Mouse (Mus musculus): ENCODE results near the gene Gjd3. TPM values are rescaled to one million over a fixed set of nuclear protein-coding genes. Genes with fewer than 3 reads are reported as not detected.

The Gjd3 gene
- polyA plus RNA-seq, 1 experiment from 2014 or later: 4.4 TPM

DNA sequence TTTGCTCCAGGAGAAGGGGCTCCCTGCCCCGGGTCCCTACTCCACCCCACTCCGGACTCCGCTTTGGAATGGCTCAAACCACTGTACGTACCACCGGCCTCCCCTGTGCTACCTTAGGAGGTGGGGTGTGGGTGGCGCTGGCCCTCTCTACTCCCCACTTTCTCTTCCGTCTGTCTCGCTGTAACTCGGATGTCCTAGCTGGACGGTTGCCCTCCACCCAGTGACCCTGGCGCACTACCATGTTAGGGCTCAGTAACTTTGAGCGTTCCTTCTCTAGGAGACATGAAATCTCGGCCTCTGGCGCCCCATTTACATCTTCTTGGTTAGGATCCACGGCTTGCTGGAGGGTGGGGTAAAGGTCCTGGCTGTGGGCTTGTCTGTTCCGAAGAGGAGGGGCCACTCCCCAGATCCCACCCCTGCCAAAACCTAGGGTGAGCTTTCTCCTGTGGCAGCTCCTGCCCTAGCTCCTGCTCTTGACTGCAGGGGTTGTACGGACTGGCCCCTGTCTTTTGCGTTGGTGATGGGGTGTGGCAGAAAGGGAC lies 21.7 kb downstream of the Gjd3 start:
- no peak for ATAC-seq (replicated peaks; ENCODE audit: insufficient number of reproducible peaks, insufficient read depth, low FRiP score, low read depth)
- Histone ChIP-seq H3K27ac (peak overlapping the region; percentile 91), H3K9ac (peak overlapping the region; percentile 75), H3K4me1 (replicated peaks) (peaks cover 83% of the 10 kb centered on the region), H3K4me2 (peak overlapping the region; percentile 95), H3K4me3 (peak overlapping the region; percentile 70), H3K27me3 (no peaks in the 10 kb centered on the region), H3K9me3 (replicated peaks) (no peaks in the 10 kb centered on the region), H3K36me3 (peaks cover 9% of the 10 kb centered on the region)
- 23% methylated on average over 18 of the region's 18 CpGs for WGBS

DNA sequence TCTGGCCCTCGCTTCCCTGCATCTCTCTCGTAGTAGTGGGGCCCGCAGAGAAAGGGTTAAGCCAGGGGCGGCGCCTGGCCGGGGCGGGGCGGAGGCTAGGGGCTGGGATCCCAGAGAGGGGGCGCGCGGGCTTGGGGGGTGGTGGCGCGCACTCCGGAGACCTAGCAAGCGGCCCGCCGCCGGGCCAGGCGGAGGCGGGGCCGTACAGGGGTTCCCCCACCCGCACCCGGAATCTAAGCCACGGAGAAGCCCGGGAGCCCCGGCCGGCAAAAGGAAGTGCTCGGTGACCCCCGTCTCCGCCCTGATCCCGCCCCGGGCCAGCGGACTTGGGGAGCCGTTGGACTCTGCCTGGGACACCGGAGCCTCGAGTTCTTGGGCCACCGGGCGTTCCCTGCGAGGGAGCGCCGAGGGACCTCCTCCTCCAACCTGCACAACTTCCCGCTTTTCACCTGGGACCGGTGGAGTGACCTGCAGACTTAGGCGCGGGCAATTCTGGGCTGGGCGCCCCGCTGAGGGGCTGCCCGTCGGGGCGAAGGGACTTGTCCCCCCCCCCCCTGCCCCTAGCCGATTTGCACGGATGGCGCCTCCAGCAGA lies 22.4 kb downstream of the Gjd3 start:
- peaks cover 9% of the 10 kb centered on the region for H3K36me3 ChIP-seq
- peaks cover 82% of the 10 kb centered on the region for H3K4me1 ChIP-seq (replicated peaks)
- H3K4me3 ChIP-seq: peak overlapping the region; percentile 70
- 1% methylated on average over 53 of the region's 53 CpGs for WGBS
- peak; percentile 14 for ATAC-seq (replicated peaks; ENCODE audit: insufficient number of reproducible peaks, insufficient read depth, low FRiP score, low read depth)
- peak overlapping the region; percentile 91 for H3K27ac ChIP-seq
- H3K9me3 ChIP-seq (replicated peaks): no peaks in the 10 kb centered on the region
- peak overlapping the region; percentile 75 for H3K9ac ChIP-seq
- H3K4me2 ChIP-seq: peak overlapping the region; percentile 95
- no peaks in the 10 kb centered on the region for H3K27me3 ChIP-seq

DNA sequence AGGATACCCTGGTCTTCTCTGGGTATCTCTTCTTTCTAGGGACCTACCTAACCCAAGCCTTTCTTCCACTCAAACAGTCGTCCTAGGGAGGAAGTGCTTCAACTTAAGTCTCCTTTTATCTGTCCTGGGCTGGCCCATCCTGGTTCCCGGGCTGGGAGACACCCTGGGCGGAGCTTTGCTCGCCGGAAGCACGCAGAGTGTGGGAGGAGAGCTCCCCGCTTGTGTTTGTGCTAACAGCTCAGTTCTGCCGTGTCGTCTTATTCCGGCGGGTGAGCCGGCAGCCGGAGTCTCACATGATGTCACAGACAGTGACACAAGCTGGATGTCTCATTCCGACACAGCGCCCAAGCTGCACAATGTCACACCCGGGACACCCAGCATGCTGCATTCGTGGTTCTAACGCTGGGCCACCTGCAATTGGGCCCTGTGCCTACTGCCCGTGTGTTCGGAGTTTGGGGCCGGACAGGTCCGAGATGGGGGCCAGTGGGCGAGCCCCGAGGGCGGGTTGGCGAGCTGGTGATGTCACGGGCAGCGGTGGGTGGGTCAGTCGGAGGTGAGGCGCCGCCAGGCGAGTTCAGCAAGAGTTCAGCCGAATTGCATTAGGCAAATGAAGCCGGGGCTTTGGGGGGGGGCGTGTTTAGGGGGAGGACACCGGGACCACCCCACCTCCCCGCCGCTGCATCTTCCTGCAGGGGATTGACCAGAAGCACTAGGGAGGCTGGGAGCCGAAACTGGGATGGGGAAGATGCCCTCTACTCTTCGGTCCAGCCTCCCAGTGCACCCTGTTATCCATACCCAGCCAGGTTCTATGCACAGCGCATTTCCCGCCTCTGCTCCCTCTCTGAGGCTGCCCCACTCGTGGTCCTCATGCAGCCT lies 23.1 kb downstream of the Gjd3 start:
- WGBS: under 1% methylated on average over 43 of the region's 43 CpGs
- H3K9ac ChIP-seq: peak overlapping the region; percentile 75
- H3K36me3 ChIP-seq: peaks cover 9% of the 10 kb centered on the region
- peak overlapping the region; percentile 91 for H3K27ac ChIP-seq
- H3K9me3 ChIP-seq (replicated peaks): no peaks in the 10 kb centered on the region
- H3K4me3 ChIP-seq: peak overlapping the region; percentile 70
- H3K27me3 ChIP-seq: no peaks in the 10 kb centered on the region
- H3K4me2 ChIP-seq: peak overlapping the region; percentile 95
- ATAC-seq (replicated peaks; ENCODE audit: insufficient number of reproducible peaks, insufficient read depth, low FRiP score, low read depth): peak; percentile 5; the same call in 1 of the 2 replicates
- peaks cover 82% of the 10 kb centered on the region for H3K4me1 ChIP-seq (replicated peaks)

DNA sequence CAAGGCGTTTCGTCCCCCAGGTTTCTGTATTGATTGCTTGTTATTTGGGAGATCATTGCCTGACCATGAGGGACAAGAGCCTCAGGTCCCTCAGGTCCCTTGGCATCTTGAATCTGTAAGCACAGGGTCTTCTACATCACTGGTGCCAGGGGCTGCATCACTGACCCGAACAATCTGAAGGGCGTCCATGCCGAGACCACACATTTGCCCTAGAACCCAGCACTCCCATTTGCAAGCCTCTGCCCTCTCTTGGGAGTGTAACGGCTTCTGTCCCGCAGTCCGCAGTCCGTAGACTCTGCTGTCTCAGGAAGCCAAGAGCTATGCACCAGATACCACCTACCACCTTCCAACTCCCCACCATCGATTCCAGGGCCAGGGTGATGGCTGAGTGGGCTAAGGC lies 26.5 kb downstream of the Gjd3 start:
- ATAC-seq (replicated peaks; ENCODE audit: insufficient number of reproducible peaks, insufficient read depth, low FRiP score, low read depth): no peak
- H3K27ac ChIP-seq: no peak overlapping the region
- H3K9me3 ChIP-seq (replicated peaks): no peaks in the 10 kb centered on the region
- H3K4me3 ChIP-seq: no peak overlapping the region
- H3K36me3 ChIP-seq: peaks cover 12% of the 10 kb centered on the region
- no peak overlapping the region for H3K4me2 ChIP-seq
- 71% methylated on average over 10 of the region's 10 CpGs for WGBS
- peaks cover 81% of the 10 kb centered on the region for H3K4me1 ChIP-seq (replicated peaks)
- no peaks in the 10 kb centered on the region for H3K27me3 ChIP-seq
- H3K9ac ChIP-seq: no peak overlapping the region

DNA sequence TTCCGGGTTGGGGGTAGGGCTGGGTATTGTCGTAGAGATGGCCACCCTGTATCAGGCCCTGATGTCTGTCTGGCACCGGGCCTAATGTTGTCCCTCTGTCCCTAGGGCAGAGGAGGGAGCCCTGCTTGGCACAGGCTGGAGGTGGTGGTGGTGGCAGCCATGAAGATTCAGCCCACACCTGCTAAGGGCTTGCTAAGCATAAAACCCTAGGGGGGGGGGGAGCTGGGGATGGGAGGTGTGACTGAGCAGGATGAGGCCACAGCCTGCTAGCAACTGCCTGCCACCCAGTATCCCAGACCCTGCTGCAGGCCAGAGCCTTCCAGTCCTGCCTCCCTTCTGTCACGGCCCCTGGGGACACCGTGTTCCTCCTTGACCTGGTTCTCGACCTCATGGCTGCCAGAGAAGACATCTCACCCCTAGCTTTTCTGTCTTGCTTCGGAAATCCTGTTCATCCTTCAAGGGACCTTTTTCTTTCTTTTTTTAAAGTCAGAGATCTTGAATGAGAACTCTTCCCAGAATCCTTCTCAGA lies 27.0 kb downstream of the Gjd3 start:
- Histone ChIP-seq H3K4me2 (no peak overlapping the region), H3K9me3 (replicated peaks) (no peaks in the 10 kb centered on the region), H3K36me3 (peaks cover 12% of the 10 kb centered on the region), H3K4me3 (no peak overlapping the region), H3K4me1 (replicated peaks) (peaks cover 81% of the 10 kb centered on the region), H3K27me3 (no peaks in the 10 kb centered on the region), H3K27ac (peak overlapping the region; percentile 88), H3K9ac (no peak overlapping the region; the same call in 1 of the 2 replicates)
- 27% methylated on average over 7 of the region's 7 CpGs for WGBS
- ATAC-seq (replicated peaks; ENCODE audit: insufficient number of reproducible peaks, insufficient read depth, low FRiP score, low read depth): no peak

DNA sequence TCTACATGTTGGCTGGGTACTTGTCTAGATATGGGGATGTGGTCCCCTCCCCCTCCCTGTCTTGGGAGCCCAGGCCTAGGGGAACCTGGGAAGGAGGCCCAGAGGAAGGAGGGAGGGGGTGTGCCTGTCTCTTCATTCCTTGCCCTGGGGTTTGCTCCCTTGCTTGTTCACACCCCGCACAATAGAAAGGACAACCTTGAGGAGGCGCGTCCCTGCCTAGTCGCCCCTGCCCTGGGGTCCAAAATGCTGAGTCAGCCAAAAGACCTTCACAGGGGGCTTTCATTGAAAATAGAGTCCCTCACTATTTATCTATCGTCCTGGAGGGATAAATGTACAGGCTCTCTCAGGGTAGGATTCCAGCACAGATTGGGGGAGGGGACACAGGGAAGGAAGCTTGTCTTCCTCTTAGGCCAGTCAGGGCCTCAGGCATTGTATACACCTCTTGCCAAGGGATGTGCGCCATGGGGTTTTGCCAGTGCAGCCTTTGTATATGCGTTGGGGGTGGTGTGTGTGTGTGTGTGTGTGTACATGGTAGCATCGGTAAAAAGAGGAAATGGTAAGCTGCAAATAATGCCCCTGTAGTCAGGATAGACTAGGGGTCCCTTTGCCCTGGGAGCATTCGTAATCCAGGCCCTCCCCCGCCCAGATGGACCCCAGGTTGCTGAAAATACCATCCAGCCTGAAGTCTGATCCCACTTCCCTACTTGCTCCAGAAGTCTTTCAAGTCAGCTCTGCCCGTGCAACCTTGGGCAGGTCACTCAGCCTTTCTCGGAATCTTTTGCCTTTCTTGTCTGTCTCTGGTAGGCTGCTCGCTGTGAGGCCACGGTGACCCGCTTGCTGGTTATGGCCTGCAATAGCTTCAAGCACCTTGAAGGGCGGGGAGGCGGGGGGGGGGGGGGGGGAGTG lies 27.8 kb downstream of the Gjd3 start:
- no peaks in the 10 kb centered on the region for H3K9me3 ChIP-seq (replicated peaks)
- H3K27ac ChIP-seq: peak overlapping the region; percentile 88
- H3K9ac ChIP-seq: peak overlapping the region; percentile 19; the same call in 1 of the 2 replicates
- H3K4me3 ChIP-seq: no peak overlapping the region
- no peak for ATAC-seq (replicated peaks; ENCODE audit: insufficient number of reproducible peaks, insufficient read depth, low FRiP score, low read depth)
- 22% methylated on average over 17 of the region's 17 CpGs for WGBS
- H3K4me2 ChIP-seq: peak overlapping the region; percentile 48
- H3K36me3 ChIP-seq: peaks cover 16% of the 10 kb centered on the region
- H3K4me1 ChIP-seq (replicated peaks): peaks cover 82% of the 10 kb centered on the region
- no peaks in the 10 kb centered on the region for H3K27me3 ChIP-seq

DNA sequence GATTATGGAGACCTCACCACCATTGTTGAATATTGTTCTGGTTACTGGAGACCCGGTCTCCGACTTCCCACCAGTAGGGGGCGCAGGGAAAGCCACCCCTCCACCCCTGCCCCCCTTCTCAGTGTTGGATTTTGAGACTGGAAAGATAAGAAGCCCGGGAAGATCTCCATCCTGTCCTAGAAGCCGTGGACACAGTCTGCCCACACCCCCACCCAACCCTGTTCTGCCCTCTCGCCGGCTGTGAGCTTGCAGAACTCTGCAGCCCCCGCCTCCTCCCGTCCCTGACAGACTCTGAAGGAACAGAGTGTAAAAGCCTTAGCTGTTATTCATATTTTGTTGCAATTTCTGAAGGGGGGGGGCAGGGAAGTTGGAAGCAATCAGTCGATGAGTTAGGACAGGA lies 28.4 kb downstream of the Gjd3 start:
- Histone ChIP-seq H3K4me2 (peak overlapping the region; percentile 48), H3K9ac (no peak overlapping the region), H3K27me3 (no peaks in the 10 kb centered on the region), H3K9me3 (replicated peaks) (no peaks in the 10 kb centered on the region), H3K4me1 (replicated peaks) (peaks cover 82% of the 10 kb centered on the region), H3K4me3 (0 out of 2 replicates have a peak overlapping the region, but pooled peaks have one; percentile 6), H3K36me3 (peaks cover 16% of the 10 kb centered on the region), H3K27ac (peak overlapping the region; percentile 88)
- WGBS: 9% methylated on average over 10 of the region's 10 CpGs
- ATAC-seq (replicated peaks; ENCODE audit: insufficient number of reproducible peaks, insufficient read depth, low FRiP score, low read depth): peak; percentile 37

DNA sequence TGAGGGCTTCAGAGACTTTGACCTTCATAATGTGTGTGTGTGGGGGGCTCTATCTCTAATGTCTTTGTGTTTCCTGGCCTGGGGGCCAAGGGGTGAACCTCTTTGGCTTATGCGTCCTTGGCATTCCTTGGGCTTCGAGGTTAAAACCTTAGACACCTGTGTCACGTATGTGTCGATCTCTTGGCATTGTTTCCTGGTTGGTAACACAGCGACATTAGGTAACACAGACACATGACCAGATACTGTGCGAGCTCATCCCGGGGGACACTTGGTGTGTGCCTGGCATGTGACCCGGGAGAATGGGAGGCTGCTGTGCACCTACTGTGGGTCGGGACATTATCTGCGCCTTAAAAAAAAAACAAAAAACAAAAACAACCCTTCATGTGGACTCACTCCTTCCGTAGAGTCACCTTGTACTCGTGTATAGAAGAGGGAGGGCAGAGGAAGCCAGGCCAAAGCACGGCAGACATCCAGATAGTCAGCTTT lies 28.9 kb downstream of the Gjd3 start:
- H3K9ac ChIP-seq: no peak overlapping the region
- 18% methylated on average over 13 of the region's 13 CpGs for WGBS
- no peak for ATAC-seq (replicated peaks; ENCODE audit: insufficient number of reproducible peaks, insufficient read depth, low FRiP score, low read depth)
- H3K36me3 ChIP-seq: peaks cover 16% of the 10 kb centered on the region
- peak overlapping the region; percentile 88 for H3K27ac ChIP-seq
- no peaks in the 10 kb centered on the region for H3K9me3 ChIP-seq (replicated peaks)
- peaks cover 82% of the 10 kb centered on the region for H3K4me1 ChIP-seq (replicated peaks)
- peak overlapping the region; percentile 48 for H3K4me2 ChIP-seq
- H3K4me3 ChIP-seq: 0 out of 2 replicates have a peak overlapping the region, but pooled peaks have one; percentile 6
- H3K27me3 ChIP-seq: no peaks in the 10 kb centered on the region

DNA sequence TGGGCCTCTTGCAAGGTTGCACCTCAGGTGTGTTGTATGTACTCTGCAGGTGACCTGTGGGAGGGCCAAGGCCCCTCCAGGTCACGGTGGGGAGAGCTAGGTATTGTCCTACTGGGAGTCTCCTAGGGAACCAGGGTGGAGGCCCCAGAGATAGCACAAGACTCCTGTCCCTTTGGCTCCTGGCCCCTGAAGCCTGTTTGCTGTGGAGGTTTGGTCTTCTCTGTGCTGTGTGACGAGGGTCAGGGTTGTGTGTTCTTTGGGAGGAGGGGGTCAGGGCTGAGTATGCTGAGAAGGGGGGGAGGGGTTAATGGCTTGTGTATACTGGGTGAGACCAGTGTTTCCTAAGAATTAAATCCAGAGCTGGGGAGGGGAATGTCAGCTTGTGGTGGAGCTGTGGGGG lies 29.5 kb downstream of the Gjd3 start:
- Histone ChIP-seq H3K9me3 (replicated peaks) (no peaks in the 10 kb centered on the region), H3K36me3 (peaks cover 16% of the 10 kb centered on the region), H3K27me3 (no peaks in the 10 kb centered on the region), H3K9ac (no peak overlapping the region), H3K4me2 (no peak overlapping the region), H3K4me3 (no peak overlapping the region), H3K27ac (peak overlapping the region; percentile 40; the same call in 1 of the 2 replicates), H3K4me1 (replicated peaks) (peaks cover 85% of the 10 kb centered on the region)
- ATAC-seq (replicated peaks; ENCODE audit: insufficient number of reproducible peaks, insufficient read depth, low FRiP score, low read depth): no peak
- 18% methylated on average over 2 of the region's 2 CpGs for WGBS

DNA sequence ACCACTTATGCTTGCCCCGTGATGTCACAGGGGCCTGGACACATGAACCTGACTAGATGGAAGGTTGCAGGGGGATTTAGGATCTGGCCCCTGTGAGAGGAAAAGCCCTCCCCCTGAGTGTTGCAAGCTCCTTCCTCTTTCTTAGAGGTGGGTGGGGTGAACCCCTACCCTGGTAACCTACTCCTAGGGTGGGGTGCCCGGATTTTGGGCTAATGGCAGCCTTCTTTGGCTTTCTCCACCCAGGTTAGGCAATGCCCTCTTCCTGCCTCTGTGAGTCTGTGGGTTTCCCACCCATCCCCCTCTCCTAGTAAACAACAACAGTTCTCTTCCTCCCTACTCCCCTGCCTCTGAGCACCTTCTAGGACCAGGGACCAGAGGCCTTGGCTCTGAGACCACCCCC lies 30.1 kb downstream of the Gjd3 start:
- Histone ChIP-seq H3K4me1 (replicated peaks) (peaks cover 89% of the 10 kb centered on the region), H3K4me2 (no peak overlapping the region), H3K4me3 (no peak overlapping the region), H3K9ac (peak overlapping the region; percentile 3; the same call in 1 of the 2 replicates), H3K9me3 (replicated peaks) (no peaks in the 10 kb centered on the region), H3K36me3 (peaks cover 15% of the 10 kb centered on the region), H3K27ac (peak overlapping the region; percentile 94; the same call in 1 of the 2 replicates), H3K27me3 (no peaks in the 10 kb centered on the region)
- ATAC-seq (replicated peaks; ENCODE audit: insufficient number of reproducible peaks, insufficient read depth, low FRiP score, low read depth): no peak
- 53% methylated on average over 2 of the region's 2 CpGs for WGBS

All from heart, embryonic 15.5 days (tissue).